Mouse (Mus musculus) brain, embryonic 18.5 days (tissue): Measurements from ENCODE around the gene Rapgef5.

Experiments
- DNase-seq: peaks from one replicate; pipeline ENCODE4 v3.0.0-alpha.2; 2012; ENCODE audit warnings: low read depth, low spot score

The Rapgef5 gene

GRCm38 (mm10) chr12:117516179-117516578, at the start of gene Rapgef5:
TSS of gene Rapgef5 (plus strand) at chr12:117516479.
- no peak for DNase-seq

DNA sequence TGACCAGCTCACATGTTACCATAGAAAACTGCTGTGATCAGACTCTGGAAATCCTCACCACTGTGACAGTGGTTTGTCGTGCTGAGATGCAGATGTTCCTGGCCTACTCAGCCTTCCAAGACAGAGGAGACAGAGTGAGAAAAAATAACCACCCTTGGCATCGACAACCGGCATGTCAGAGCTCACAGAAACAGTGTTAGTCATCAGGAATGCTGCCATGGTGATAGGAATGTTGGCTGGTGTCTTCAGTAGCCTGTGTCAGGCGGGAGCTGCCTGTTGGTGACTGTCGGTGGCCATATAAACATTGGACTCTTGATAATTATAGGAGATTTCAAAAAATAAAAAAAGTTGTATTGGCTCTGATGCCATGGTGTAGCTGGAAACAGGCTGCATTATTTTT, 48.0 kb upstream of the Rapgef5 start:
- no peak for DNase-seq

DNA sequence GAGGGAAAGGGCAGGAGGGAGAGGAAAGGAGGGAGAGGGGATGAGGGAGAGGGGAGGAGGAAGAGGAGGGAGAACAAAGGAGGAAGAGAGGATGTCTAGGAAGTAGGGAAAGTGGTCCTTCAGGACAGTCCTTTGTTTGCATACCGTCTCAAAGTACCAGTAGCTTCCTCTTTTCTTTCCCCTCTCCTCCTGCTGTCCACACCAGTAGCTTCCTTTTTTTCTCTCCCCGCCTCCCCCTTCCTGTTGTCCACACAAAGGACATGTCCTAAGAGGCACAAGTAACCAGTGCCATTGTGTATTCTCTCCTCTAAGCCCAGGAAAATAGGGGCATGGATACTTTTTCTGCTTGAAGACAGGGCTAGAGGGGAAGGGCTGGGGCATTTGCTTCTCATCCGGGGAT, 37.3 kb upstream of the Rapgef5 start:
- DNase-seq = no peak

GRCm38 (mm10) chr12:117479680-117480079, 36.6 kb upstream of the Rapgef5 start:
- DNase-seq = no peak

DNA sequence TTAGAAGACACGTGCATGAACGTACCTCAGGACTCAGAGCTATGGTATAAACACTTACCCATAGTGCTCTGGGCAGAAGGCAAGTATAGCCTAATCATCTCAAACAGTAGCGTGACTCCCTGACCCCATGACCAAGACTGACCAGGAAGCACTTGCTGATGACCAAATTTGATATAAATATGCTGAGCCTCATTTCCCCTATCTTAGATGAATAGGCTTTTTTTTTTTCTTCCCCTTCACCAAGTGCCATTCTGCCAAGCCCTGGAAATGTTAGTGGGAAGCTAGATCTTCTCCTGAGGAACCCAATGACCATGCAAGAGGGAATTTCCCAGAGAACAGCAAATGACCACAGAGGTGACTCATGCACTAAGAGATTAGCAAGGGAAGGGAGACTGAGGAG, 35.3 kb upstream of the Rapgef5 start:
- DNase-seq = no peak

GRCm38 (mm10) chr12:117482665-117483064, 33.6 kb upstream of the Rapgef5 start:
- DNase-seq = no peak

- no peak for DNase-seq
Measured at GRCm38 (mm10) chr12:117486118-117487057, 29.9 kb upstream of the Rapgef5 start.

DNA sequence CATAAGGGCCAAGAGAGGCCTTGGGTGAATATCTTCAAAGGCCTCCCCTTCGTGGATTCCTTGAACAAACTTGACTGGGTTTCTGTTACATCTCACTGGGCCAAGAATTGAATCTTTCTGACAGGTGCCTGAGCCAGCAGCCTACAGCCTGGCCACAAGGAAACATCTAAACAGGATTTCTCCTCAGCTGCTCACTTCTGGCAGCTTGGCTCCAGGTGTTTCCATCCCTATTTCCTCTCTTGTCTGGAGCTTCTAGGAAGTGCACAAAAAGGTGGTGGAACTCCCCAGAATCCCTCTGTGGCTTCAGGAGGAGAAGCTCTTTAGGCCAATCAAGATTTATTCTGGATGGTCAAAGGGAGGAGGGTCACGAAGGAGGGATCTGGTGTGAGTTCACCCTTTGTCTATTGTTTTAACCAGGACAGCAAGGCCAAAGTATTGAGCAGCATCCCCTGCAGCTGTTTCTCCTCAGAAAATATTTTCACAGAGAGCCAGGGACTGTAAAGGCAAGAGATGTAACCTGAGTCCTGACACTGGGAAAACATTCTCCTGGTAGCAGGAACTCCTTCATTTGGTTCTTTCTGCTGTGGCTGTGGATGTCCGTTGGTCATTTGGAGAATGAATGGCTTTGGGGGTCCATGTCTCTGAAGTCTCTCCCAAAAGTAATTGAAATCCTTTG, 19.6 kb upstream of the Rapgef5 start:
- DNase-seq = no peak

GRCm38 (mm10) chr12:117497361-117497760, 18.9 kb upstream of the Rapgef5 start:
- no peak for DNase-seq

DNA sequence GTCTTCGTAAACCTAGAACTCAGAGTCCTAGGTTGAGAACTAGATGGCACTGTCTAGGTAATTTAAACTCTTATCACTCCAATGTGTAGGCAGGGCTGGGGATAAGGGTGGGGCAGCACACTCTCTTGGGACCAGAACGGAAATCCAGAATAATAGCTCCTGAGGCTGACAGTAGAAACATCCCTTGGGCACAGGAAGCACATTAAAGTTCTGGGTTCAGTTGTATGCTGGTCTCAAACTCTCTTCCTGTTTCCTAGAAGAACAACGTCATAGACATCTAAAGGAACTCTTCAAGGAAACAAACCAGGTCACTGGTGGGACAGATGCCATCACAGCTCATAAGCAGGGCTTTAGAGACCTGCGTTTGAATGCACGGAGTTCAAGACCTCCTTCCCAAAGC, 17.0 kb upstream of the Rapgef5 start:
- DNase-seq = no peak

- peak; percentile 16 for DNase-seq
Measured at GRCm38 (mm10) chr12:117501180-117501579, 15.1 kb upstream of the Rapgef5 start.

DNA sequence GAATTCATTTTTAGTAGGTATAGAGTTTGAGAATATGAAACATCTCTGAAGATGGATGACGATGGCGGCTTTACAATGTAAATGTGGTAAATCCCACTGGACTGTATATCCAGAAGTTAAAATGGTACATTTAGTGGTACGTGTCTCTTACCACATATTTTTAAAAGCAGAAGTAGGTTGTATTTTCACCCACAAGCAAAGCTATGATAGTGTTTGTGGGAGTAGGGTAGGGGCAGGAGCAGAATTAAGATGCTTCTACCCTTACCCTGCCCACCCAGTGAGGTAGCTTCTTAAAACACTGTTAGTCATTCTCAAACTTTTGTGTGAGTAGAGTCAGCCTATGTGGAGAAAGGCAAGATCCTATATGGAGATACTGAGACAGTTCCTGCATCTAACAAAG, 13.4 kb upstream of the Rapgef5 start:
- DNase-seq = no peak

DNA sequence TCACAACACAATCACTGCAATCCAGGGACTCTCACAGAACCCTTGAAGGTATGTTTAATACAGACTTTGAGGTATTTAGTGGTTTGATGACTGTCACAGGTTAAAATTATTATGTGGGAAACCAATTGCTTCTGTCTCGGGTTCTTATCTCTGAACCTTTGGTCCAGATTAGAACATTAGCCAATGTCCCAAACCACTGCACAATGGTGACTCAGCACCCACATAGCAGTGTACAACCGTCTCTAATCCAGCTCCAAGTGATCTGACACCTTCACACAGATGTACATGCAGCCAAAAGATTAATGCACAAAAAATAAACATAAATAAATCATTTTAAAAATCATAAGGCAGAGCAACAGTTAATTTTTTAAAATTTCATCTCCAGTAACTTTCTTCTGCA, 11.1 kb upstream of the Rapgef5 start:
- no peak for DNase-seq

- DNase-seq = no peak
Measured at GRCm38 (mm10) chr12:117507772-117508171, 8.5 kb upstream of the Rapgef5 start.

DNA sequence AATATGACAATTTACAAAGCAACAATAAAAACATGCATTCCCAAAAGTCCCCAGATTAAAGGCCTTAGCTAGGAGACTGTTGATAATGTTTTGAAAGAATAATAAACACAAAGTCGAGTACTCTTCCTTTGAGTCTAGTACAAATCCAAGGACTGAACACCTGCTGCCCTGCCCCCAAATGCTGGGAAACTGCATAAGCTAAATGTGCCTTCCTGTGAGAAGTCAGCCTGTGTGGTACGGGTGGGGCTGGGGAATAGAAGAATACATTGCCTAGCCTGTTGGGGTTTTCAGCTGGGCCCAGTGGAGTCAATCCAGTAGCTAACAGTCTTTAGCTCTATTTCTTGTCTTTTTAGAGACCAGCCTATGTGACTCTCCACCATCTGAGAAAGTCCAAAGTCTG, 6.4 kb upstream of the Rapgef5 start:
- DNase-seq = no peak

DNA sequence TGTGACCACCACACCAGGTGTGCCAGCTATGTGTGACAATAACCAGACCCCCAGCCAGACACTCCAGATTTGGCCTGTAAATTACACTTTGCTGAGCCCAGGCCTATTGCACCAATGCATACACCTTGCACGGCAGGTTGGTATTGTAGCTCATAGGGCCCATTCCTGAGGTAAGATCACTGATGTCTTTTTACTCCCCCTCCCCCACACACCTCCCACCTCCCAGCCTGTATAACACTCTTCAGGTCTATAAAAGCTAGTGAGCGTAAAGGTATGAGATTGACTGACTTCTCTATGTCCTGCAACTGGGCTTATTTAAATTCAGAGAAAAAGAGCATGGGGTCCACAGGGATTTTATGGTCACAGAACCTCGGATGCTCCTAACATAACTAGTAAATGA, 3.8 kb upstream of the Rapgef5 start:
- no peak for DNase-seq

GRCm38 (mm10) chr12:117513150-117513932, 2.9 kb upstream of the Rapgef5 start:
- no peak for DNase-seq

- DNase-seq = no peak
Measured at GRCm38 (mm10) chr12:117517275-117517936, 1.1 kb downstream of the Rapgef5 start.

DNA sequence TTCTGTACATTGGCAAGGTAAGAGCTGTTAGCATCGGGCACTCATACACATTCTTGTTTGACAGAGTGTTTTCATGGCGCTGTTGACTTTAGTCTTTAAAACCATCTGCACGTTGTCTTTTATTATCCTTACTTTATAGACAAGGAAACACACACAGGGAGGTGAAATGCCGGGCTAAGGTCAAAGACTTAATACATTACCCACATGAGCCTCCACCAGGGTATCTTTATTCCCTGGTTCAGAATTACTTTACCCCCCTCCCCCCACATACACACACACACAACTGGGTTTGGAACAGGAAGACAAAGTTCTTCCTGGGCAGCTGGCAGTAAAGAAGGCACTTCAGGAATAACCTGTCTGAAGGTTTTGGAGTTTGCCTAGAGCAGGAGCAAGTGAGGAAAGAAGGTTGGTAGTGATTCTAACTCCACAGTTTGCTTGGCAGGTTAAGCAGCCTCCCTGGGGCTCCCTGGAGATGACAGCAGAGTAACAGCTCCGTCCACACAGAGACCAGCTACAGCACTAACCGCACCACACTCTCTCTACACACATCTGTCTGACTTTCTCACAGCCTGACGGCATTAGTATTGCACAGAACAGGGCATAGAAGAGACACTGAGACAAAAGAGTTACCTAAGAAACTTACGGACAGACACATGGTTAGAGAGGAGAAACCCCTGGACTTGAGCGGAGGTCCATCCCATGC, 8.2 kb downstream of the Rapgef5 start:
- DNase-seq = no peak

DNA sequence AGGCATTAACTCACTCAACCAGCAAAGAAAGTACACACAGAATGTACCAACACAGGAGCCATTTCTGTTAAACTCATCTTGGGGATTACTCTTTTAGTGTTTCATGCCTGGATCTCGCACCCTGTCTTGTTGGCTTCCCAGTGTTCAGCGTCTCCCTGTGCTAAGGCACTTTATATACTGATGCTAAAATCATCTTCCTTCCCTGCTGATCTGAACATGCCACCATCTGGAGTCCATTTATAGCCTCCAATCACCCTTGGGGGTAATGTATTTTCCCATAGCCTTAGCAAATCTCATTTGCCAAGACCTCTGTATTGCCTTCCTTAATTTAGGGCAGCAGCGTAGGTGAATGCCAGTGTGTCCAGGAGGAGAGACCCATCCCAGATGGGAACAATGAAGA, 11.6 kb downstream of the Rapgef5 start:
- no peak for DNase-seq
